Mouse (Mus musculus) spleen, embryonic (tissue): ENCODE data around the gene Trim56.

Experiments used
- CTCF ChIA-PET: fragments of 350-600 bp; sonication (Branson Sonifier 250); formaldehyde crosslinking; loops from one replicate; lab custom pipeline; 2022; lab: Charles Lee

Trim56 gene

DNA sequence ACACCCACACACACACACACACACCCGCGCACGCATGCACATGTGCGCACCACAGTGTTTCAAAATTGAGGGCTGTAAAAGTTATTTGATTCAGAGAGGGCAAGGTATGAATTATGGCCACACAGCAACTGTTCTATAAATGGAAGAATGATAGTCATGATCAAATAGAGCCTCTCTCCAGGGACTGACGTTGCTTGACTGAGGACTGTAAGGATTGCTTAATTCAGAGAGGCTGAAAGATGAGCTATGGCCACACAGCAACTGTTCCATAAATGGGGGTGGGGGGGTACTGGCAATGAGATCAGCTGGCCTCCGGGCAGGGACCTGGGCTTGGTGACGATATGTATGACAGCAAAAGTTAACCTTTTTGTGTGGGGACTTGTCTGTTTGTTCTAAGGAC lies 38.8 kb downstream of the Trim56 start:
- CTCF ChIA-PET, result no interaction called here

DNA sequence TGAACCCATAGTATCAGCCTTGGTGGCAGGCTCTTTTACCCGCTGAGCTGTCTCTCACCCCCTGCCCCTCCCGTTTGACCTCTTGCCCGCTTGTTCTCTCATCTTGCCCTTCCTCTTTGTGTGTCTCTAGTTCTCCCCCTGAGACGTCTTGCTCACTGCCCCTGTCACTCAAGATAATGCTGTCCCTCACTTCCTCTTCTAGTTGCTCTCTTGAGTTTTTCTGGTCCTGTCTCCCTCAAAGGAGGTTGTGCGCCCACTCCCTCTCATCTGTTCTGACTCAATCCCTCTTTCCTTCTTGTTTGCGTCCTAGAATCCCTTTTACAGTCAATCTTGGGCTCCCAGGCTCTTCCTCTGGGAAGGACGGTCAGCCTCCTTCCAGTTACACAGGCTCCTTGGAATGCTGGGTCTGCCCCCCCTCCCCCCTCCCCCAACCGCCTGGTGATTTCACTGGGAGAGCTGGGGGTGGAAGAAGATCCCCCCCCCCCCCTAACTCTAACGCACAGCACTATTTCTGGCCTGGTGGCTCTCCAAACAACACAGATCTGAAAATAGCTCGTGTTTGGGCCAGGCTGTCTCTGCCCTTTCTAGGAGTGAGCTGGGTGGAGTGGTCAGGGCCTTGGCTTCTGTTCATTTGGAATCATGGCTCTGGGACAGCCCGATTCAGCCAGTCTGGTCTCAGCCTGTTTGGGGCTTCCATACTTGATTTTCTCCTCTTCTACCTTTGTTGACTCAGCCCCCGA lies 39.6 kb downstream of the Trim56 start:
- CTCF ChIA-PET, result interaction anchor here (0.6 kb wide), 1 partner anchor 35 kb away, joined by 7 read pairs; no protein-coding TSS in a partner anchor

DNA sequence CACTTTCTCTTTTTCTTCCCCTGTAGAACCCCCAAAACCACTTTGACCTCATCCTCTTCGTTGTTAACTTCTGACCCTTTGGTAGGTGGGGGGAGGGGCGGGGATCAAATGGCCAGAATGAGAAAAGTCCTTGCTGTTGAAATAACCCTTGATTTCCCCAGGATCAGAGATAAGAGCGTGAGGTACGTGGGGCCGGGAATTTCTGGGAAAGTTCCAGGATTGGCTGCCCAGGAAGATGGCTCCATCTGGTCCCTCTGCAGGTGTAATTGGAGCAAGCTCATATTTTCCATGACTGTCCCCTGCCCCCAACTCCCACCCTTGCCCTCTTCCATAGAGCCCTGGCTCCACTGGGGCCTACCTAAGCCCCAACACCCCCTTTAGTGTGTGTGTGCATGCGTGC lies 40.3 kb downstream of the Trim56 start:
- CTCF ChIA-PET, result no interaction called here

DNA sequence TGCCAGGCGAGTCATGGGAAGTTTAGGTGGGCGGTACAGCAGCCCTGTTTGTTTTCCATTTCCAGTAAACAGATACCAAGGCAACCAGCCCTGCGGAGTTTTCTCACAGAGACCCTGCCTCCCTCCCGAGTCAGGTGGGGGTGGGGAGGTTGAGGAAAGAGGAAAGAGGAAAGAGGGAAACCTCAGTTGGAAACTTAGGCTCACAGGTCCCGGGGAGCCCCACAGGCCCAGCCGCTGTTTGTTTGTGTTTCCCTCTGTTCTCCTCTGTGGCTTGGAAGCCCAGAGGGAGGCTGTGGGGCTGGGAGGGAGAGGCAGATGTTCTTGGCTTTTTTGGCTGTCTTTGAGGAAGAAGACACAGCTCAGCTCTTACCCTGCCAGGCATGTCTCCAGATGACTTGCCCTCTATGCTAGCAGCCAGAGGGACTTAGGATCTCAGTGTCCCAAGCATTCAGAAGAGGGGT lies 41.8 kb downstream of the Trim56 start:
- CTCF ChIA-PET, result no interaction called here

DNA sequence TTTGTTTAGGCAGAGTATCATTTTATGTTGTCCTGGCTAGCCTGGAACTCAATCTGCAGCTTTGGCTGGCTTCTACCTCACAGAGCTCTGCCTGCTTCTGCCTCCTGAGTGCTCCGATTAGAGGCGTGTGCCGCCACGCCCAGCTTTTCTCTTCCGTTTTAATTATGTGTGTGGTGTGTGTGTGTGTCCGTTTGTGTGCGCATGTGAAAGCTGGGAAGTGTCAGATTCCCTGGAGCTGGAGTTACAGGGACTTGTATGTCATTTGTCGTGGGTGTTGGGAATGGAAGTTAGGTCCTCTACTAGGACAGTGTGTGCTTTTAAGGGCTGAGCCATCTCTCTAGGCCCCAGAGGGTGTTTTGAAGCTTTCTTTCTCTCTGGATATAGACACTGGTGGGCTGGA lies 42.9 kb downstream of the Trim56 start:
- CTCF ChIA-PET, result no interaction called here

DNA sequence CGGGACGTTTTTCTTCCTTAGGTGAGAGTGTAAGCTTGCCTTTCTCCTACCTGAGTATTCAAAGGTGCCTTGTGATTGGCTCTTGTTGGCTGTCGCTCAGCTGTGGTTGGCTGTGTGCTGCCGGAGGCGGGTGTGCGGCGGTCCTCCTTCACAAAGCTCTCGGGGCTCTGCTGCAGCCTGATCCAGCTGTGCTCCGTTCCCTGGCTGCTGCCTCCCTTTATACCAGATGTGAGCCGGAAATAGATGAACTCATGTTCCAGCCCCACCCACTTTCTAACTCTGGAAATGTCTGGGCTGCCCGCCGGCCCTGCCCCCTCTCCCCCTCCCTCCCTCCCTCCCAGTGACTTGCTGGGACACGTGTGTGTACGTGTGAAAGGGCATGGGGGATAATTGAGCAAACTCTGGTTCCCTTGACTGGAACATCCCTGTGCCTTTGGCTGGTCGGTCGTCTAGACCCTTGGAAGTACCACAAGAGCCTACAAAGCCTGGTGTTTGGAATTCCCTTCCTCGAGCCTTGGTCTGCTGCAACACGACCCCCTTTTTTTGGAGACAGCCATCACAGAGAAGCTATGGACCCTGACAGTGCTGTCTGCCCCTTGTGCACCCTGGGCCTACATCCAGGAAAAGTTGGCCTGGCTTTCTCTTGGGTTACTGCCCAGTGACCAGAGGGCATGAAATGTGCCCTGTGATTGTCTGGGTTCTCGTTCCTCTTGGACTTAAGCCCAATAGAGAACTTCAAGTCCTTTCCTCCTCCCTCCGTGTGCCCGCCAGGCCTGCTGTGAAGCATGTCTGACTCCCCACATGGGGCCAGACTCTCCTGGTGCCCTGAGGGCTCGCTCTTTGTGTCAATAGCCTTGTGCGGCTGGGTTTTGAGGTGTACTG lies 43.7 kb downstream of the Trim56 start, which contains the start of gene Serpine1:
Serpine1 (minus strand) TSS at position 190 of the 882 bp plus-strand sequence.
- CTCF ChIA-PET, result no interaction called here

DNA sequence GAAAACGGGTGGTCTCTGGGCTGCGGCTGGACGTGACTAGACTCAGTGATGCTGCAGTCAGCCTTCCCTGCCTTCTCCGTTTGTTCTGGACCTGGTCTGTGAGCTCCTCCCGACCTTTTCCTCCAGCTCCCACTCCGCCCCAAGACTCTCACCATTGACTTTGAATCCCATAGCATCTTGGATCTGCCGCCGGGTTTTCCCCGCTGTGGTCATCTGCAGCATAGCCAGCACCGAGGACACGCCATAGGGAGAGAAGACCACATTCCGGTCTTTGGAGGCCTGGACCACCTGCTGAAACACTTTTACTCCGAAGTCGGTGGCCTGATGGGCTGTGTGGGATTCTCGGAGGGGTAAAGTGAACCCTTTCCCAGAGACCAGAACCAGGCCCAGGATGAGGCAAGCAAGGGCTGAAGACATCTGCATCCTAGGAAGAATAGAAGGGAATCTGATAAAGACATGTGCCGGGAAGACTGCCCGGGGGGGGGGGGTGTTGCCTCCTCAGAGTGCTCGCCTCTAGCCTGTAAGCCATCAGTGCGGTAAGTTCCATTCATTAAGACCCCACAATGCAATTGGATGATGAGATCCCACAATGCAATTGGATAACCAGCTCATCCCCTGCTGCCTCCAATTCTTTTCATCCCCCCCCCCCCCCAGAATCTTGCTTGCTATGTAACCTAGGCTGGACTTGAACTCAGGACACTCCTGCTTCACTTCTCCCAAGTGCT lies 45.0 kb downstream of the Trim56 start:
- CTCF ChIA-PET, result no interaction called here

DNA sequence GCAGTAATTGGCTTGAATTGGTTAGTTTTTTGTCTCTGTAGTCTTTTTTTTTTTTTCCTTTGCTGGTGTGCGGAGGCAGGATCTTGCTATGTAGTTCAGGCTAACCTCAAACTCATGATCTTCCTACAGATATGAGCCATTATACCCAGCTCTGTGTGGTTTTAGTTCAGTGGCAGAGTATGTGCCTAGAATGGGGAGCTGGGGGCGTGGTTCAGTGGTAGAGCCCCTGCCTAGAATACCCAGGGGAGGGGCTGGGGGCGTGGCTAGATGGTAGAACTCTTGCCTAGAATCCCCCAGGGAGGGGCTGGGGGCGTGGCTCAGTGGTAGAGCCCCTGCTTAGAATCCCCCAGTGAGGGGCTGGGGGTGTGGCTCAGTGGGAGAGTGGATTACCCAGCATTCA lies 47.3 kb downstream of the Trim56 start:
- CTCF ChIA-PET, result no interaction called here

DNA sequence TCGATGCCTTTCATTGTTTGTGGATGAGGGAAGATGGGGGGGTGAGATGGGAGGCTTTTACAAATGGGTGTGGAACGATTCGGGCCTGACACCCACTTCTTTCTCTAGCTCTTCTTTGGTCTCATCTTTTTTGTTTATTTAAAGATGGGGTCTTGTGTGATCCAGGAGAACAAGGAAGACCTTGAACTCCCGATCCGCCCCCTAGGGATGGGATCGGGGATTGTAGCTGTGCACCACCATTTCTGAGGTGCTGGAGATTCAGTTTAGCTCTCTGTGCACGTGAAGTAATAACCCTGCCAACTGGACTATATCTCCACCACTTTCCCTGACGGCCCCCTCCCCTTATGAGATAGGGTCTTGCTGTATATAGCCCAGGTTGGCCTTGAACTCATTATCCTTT lies 50.1 kb downstream of the Trim56 start:
- CTCF ChIA-PET, result no interaction called here

DNA sequence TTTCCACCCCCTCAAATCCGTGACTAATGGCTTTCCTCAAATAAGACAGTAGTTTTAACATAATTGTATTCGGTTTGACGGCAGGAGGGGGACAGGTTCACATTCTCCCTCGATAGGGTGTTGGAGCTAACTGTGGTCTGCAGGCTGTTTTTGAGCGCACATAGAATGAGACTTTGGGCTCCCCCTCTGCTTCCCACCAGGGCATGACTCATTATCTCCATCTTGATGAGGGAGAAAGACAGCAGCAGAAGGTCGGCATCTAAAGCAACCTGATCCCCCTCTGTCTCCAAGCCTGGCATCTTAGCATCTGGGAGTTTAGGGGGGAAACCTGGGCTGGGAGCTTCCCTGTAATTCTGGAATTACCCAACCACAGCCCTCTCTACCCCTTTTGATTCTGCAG lies 50.6 kb downstream of the Trim56 start:
- CTCF ChIA-PET, result no interaction called here

DNA sequence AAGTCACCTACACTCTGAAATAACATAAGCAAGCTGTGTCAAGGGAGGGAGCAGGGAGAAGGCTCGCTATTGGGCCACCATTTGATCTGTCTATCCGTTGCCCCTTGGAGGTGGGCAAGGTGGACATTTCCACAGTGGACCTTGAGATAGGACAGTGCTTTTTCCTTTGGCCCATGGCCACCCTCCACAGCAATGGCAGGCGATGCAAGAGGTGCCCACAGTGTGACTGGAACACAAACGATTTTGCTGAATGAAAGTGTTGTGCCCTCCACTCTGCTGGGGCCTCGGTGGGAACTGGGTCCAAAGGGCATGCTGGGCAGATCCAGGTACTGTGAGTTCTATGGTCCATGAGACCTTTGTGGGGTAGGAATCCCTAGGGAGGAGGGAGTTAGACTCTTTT lies 53.4 kb downstream of the Trim56 start:
- CTCF ChIA-PET, result interaction anchor here (0.6 kb wide), 1 partner anchor 20 kb away, joined by 4 read pairs; no protein-coding TSS in a partner anchor

DNA sequence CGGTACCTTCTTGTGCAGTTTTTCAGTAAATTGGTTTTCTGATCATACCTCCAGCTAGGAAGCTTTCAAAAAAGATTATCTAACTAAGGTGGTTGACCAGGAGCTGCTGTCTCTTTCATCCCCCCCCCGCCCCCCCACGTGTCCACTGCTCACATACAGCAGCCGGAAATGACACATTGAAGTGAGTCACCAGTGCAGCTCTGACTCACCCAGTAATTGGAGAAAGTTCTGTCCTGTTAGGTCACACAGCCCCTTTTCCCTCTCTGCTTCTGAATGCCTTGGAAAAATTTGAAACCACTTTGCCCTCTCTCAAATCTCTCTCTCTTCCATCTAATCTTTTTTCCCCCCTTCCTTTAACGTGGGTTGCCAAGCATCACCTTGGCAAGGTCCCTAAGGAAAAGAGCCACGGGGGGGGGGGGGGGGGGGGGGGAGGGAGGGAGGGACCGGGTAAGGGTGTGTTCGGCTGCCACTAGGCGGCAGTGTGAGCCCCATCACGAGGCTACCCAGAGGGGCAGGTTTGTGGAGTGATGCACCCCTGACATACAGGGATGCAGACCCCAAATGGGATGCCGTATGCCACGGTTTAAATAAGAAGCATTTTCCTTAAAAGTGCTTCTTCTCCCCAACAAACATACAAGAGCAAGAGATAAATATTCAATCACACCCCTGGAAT lies 54.1 kb downstream of the Trim56 start:
- CTCF ChIA-PET, result interaction anchor here (0.6 kb wide), 1 partner anchor 15 kb away, joined by 5 read pairs; no protein-coding TSS in a partner anchor
